Mouse (Mus musculus) mature B cell (primary cell): ENCODE measurements around the gene Shkbp1.

ENCODE experiments used
- in situ Hi-C: fragments of 300-500 bp; cut with MboI; formaldehyde crosslinking; loops from 2 replicates; pipeline ENCODE4 v1.14.3; 2019

Gene Shkbp1

GRCm38 (mm10) chr7:27355745-27356240 lies at the start of gene Shkbp1:
TSS of gene Shkbp1 (minus strand) at chr7:27356019.
- in situ Hi-C loops, result no loop called here

- in situ Hi-C loops, result no loop called here
Observed at GRCm38 (mm10) chr7:27404203-27404942, 48.6 kb upstream of the Shkbp1 start.

GRCm38 (mm10) chr7:27402675-27403074 lies 46.9 kb upstream of the Shkbp1 start:
- in situ Hi-C loops, result no loop called here

GRCm38 (mm10) chr7:27400545-27400944 lies 44.7 kb upstream of the Shkbp1 start:
- in situ Hi-C loops, result no loop called here

- in situ Hi-C loops, result no loop called here
Observed at GRCm38 (mm10) chr7:27397048-27397949, 41.5 kb upstream of the Shkbp1 start.

GRCm38 (mm10) chr7:27396184-27397047 lies 40.6 kb upstream of the Shkbp1 start:
- in situ Hi-C loops, result no loop called here

GRCm38 (mm10) chr7:27395521-27396183 lies 39.8 kb upstream of the Shkbp1 start:
- in situ Hi-C loops, result no loop called here

- in situ Hi-C loops, result no loop called here
Observed at GRCm38 (mm10) chr7:27391416-27391815, 35.6 kb upstream of the Shkbp1 start.

GRCm38 (mm10) chr7:27389213-27389612 lies 33.4 kb upstream of the Shkbp1 start:
- in situ Hi-C loops, result no loop called here

GRCm38 (mm10) chr7:27384731-27385130 lies 28.9 kb upstream of the Shkbp1 start:
- in situ Hi-C loops, result no loop called here

GRCm38 (mm10) chr7:27384134-27384533 lies 28.3 kb upstream of the Shkbp1 start:
- in situ Hi-C loops, result no loop called here

- in situ Hi-C loops, result no loop called here
Observed at GRCm38 (mm10) chr7:27383233-27383632, 27.4 kb upstream of the Shkbp1 start.

GRCm38 (mm10) chr7:27381560-27381959 lies 25.7 kb upstream of the Shkbp1 start:
- in situ Hi-C loops, result no loop called here

- in situ Hi-C loops, result no loop called here
Observed at GRCm38 (mm10) chr7:27381009-27381408, 25.2 kb upstream of the Shkbp1 start.

- in situ Hi-C loops, result loop anchor here (5.0 kb wide), 1 partner anchor 43 kb away; the partner anchor contains the start of gene Ltbp4
Observed at GRCm38 (mm10) chr7:27379836-27380235, 24.0 kb upstream of the Shkbp1 start.

GRCm38 (mm10) chr7:27378431-27378830 lies 22.6 kb upstream of the Shkbp1 start:
- in situ Hi-C loops, result loop anchor here (5.0 kb wide), 1 partner anchor 41 kb away; the partner anchor contains the start of gene Ltbp4

- in situ Hi-C loops, result loop anchor here (5.0 kb wide), 1 partner anchor 38 kb away; the partner anchor contains the start of gene Ltbp4
Observed at GRCm38 (mm10) chr7:27375274-27375673, 19.5 kb upstream of the Shkbp1 start.

GRCm38 (mm10) chr7:27371715-27372462 lies 16.1 kb upstream of the Shkbp1 start:
- in situ Hi-C loops, result no loop called here

GRCm38 (mm10) chr7:27369111-27369510 lies 13.3 kb upstream of the Shkbp1 start:
- in situ Hi-C loops, result no loop called here

- in situ Hi-C loops, result no loop called here
Observed at GRCm38 (mm10) chr7:27367976-27368375, 12.2 kb upstream of the Shkbp1 start.
